Mouse (Mus musculus) lung, postnatal 0 days (tissue): ENCODE measurements at regions not wholly inside any gene's neighbourhood (a gene's known extent, or its start where the extent isn't known, plus 50 kb on each side); places are given as distances from the start of the nearest gene placed in this dataset.

Experiments
- CTCF ChIP-seq: IDR thresholded peaks from 2 replicates; pipeline ENCODE4 v1.5.1; 2016; ENCODE audit warnings: antibody characterized with exemption, mild to moderate bottlenecking
- EP300 ChIP-seq: IDR thresholded peaks from 2 replicates; pipeline ENCODE4 v1.6.1; 2016; ENCODE audit warnings: antibody characterized with exemption, mild to moderate bottlenecking, control low read depth

DNA sequence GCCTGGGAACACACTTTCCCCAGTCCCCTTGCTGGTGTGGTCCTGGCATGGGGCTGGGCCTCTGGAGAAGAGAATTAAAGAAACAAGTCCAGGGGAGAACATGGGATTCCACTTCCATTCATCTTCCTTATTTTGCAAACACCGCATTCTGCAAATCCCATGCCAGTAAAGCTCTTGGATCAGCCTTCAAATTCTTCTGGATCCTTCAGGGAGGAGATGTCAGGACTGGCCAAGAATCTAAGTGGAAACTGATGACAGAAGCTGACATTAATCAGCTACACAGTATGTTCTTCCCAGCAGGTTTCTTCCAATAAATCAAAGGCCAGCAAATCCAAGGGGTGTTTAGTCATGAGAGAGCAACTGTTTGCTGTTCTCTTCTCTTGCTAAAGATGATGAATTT lies 83.4 kb downstream of the Rdh14 start:
- TF ChIP-seq EP300 (no peak), CTCF (no peak)
